Comparison of ENCODE assay signal across 8 mouse cellular contexts in genomic region chr3:27656764-27657390, GRCm38 (mm10). TPM values are rescaled to one million over a fixed set of nuclear protein-coding genes. Genes with fewer than 3 reads are reported as not detected.
DNase-seq lines count a peak whose midpoint lies in the region; ATAC-seq and TF ChIP-seq lines count a peak whose summit lies in the region.

No protein-coding gene starts in this region.

- H3K36me3 ChIP-seq in heart, adult 2 months (ENCODE audit: control insufficient read depth, insufficient read depth, low read length), result peaks cover 3% of the 10 kb centered on the region
- no peaks in the 10 kb centered on the region for H3K36me3 ChIP-seq in lung, embryonic 15.5 days
- no peaks in the 10 kb centered on the region for H3K36me3 ChIP-seq in intestine, embryonic 15.5 days

- 0 out of 2 replicates have a peak, but pooled peaks have one; percentile 56 for TF ChIP-seq EP300 in heart, adult 2 months (IDR thresholded peaks at IDR 0.05; ENCODE audit: insufficient read depth, low read depth, low read length)

- ATAC-seq in lung, embryonic 15.5 days (ENCODE audit: borderline replicate concordance, extremely low read depth, low FRiP score, low TSS enrichment), result no peak
- no peak for ATAC-seq in erythroblast, adult 5-6 weeks (replicated peaks; ENCODE audit: low FRiP score, poor library complexity, severe bottlenecking)
- no peak for ATAC-seq in intestine, embryonic 15.5 days

- TF ChIP-seq POLR2A in heart, adult 2 months (IDR thresholded peaks at IDR 0.05; ENCODE audit: insufficient read depth, low read depth, low read length), result no peak

- H3K27ac ChIP-seq in layer of hippocampus, adult 2 months, result 0 out of 2 replicates have a peak overlapping the region, but pooled peaks have one; percentile 8
- H3K27ac ChIP-seq in heart, adult 2 months, result peak overlapping the region; percentile 68
- peak overlapping the region; percentile 25; the same call in 1 of the 2 replicates for H3K27ac ChIP-seq in lung, embryonic 15.5 days
- H3K27ac ChIP-seq in intestine, embryonic 15.5 days, result no peak overlapping the region

- H3K9ac ChIP-seq in heart, adult 2 months (ENCODE audit: low read depth, low read length), result no peak overlapping the region
- no peak overlapping the region for H3K9ac ChIP-seq in lung, embryonic 15.5 days
- H3K9ac ChIP-seq in intestine, embryonic 15.5 days, result no peak overlapping the region

- no peak overlapping the region for H3K4me2 ChIP-seq in lung, embryonic 15.5 days
- H3K4me2 ChIP-seq in intestine, embryonic 15.5 days (replicated peaks), result no peak overlapping the region

- H3K27me3 ChIP-seq in heart, adult 2 months (ENCODE audit: control insufficient read depth, insufficient read depth, low read length), result no peaks in the 10 kb centered on the region
- no peaks in the 10 kb centered on the region for H3K27me3 ChIP-seq in lung, embryonic 15.5 days
- no peaks in the 10 kb centered on the region for H3K27me3 ChIP-seq in intestine, embryonic 15.5 days (replicated peaks)

- no peak overlapping the region for H3K4me3 ChIP-seq in layer of hippocampus, adult 2 months
- H3K4me3 ChIP-seq in heart, adult 2 months, result no peak overlapping the region
- H3K4me3 ChIP-seq in lung, embryonic 15.5 days, result no peak overlapping the region
- no peak overlapping the region for H3K4me3 ChIP-seq in intestine, embryonic 15.5 days (replicated peaks)

- DNase-seq in layer of hippocampus, adult 2 months (ENCODE audit: low spot score in 2 of 2), result no peak
- no peak for DNase-seq in layer of hippocampus, postnatal 36 days
- DNase-seq in adipocyte (ENCODE audit: low spot score), result peak; percentile 81
- DNase-seq in heart, adult 2 months, result peak; percentile 58 to 82
- no peak for DNase-seq in retina, embryonic 14.5 days (ENCODE audit: low spot score)

- H3K79me2 ChIP-seq in heart, adult 2 months (replicated peaks; ENCODE audit: control insufficient read depth, insufficient read depth, low read length), result peaks cover 8% of the 10 kb centered on the region

- intact Hi-C loops in heart, adult 2 months (cut with DNase I), result loop anchor here (5.0 kb wide), 1 partner anchor 40 kb away; no protein-coding TSS in a partner anchor

- 5% methylated on average over 7 of the region's 7 CpGs for WGBS in heart, adult 2 months
- WGBS in lung, embryonic 15.5 days, result 56% methylated on average over 7 of the region's 7 CpGs
- 64% methylated on average over 7 of the region's 7 CpGs for WGBS in intestine, embryonic 15.5 days

- TF ChIP-seq CTCF in layer of hippocampus, adult 2 months (conservative IDR thresholded peaks at IDR 0.05), result no peak
- TF ChIP-seq CTCF in heart, adult 2 months (IDR thresholded peaks at IDR 0.05), result no peak

- H3K9me3 ChIP-seq in lung, embryonic 15.5 days, result no peaks in the 10 kb centered on the region
- H3K9me3 ChIP-seq in intestine, embryonic 15.5 days, result no peaks in the 10 kb centered on the region

- peaks cover 31% of the 10 kb centered on the region for H3K4me1 ChIP-seq in heart, adult 2 months (ENCODE audit: control insufficient read depth, insufficient read depth, low read length)
- H3K4me1 ChIP-seq in lung, embryonic 15.5 days, result peaks cover 59% of the 10 kb centered on the region
- peaks cover 13% of the 10 kb centered on the region for H3K4me1 ChIP-seq in intestine, embryonic 15.5 days (replicated peaks)

RNA-seq across cellular contexts. Expression of gene Fndc3b, which starts 54.2 kb away (rescaled TPM):
- total RNA-seq in layer of hippocampus, adult 2 months (2021), result 10 to 100 TPM; 18.9 to 26.2 TPM
- total RNA-seq in layer of hippocampus, postnatal 36 days (2021), result 10 to 100 TPM; 21.0 to 22.9 TPM
- total RNA-seq in heart, adult 2 months (2021), result 10 to 100 TPM; 52.1 to 57.4 TPM
- polyA plus RNA-seq in heart, adult 2 months (2012; rRNA removed), result 15.3 and 24.7 TPM in 2 replicates
- 33.5 and 35.7 TPM in 2 replicates for polyA plus RNA-seq in lung, embryonic 15.5 days (2015; fragmentation: Nextera tagmentation; extraction: Ambion mirVana)
- 6.7 and 7.7 TPM in 2 replicates for total RNA-seq in erythroblast, adult 5-6 weeks (2015; ENCODE audit: low replicate concordance)
- 1.3 and 1.5 TPM in 2 replicates for total RNA-seq in erythroblast, adult 5-6 weeks (2017; ENCODE audit: low replicate concordance)
- polyA plus RNA-seq in intestine, embryonic 15.5 days (2015; fragmentation: Nextera tagmentation; extraction: Ambion mirVana), result 20.1 and 21.7 TPM in 2 replicates

Comparison
In these comparisons a context has a peak if more than half of its experiments do, and no peak if none do; other contexts are left out.
1. DNase-seq: peak in adipocyte (single experiment) and heart, adult 2 months (2 of 2); none in layer of hippocampus, adult 2 months (0 of 2), layer of hippocampus, postnatal 36 days (0 of 2) and retina, embryonic 14.5 days (single experiment).